Mouse (Mus musculus): ENCODE results near the gene Slc22a6. TPM values are rescaled to one million over a fixed set of nuclear protein-coding genes. Genes with fewer than 3 reads are reported as not detected.
A peak's percentile ranks its signal among the peaks of the same experiment; 100 is the strongest.

The Slc22a6 gene
- total and polyA plus RNA-seq, 3 experiments, result 0.05 TPM; not detected in 2

- no peak for TF ChIP-seq TAL1 (conservative IDR thresholded peaks at IDR 0.05; ENCODE audit: low read depth, low read length)
- no peak for TF ChIP-seq CTCF (IDR thresholded peaks at IDR 0.05; ENCODE audit: low read depth, low read length)
- no peak for TF ChIP-seq GATA2 (IDR thresholded peaks at IDR 0.05; ENCODE audit: borderline replicate concordance, low read depth, low read length)
- no peak for TF ChIP-seq POLR2AphosphoS5 (IDR thresholded peaks at IDR 0.05; ENCODE audit: insufficient replicate concordance, low read depth, low read length)
- no peak for TF ChIP-seq GATA1 (IDR thresholded peaks at IDR 0.05; ENCODE audit: borderline replicate concordance, low read length)
- Histone ChIP-seq H3K36me3 (replicated peaks) (no peaks in the 10 kb centered on the region), H3K4me3 (ENCODE audit: low read depth, low read length) (peak within 1 kb of the TSS; percentile 15; the same call in 1 of the 2 replicates), H3K4me1 (ENCODE audit: insufficient read depth, low read depth, low read length) (peaks cover 56% of the 10 kb centered on the region), H3K27me3 (ENCODE audit: insufficient read depth, low read length) (peaks cover 2% of the 10 kb centered on the region; the same call in 1 of the 2 replicates), H3K9me3 (replicated peaks) (no peaks in the 10 kb centered on the region)
- DNase-seq (ENCODE audit: low spot score) (no peak), ATAC-seq (ENCODE audit: extremely low read depth, insufficient number of reproducible peaks, low FRiP score, poor library complexity, severe bottlenecking) (no peak)
These were observed 26.9 kb upstream of the Slc22a6 start, which contains the start of gene Slc22a8 for GRCm38 (mm10) chr19:8590954-8591353. Gene Slc22a8, plus strand, starts transcription at chr19:8591254.

GRCm38 (mm10) chr19:8592155-8592554 is 25.7 kb upstream of the Slc22a6 start:
- TF ChIP-seq TAL1 (conservative IDR thresholded peaks at IDR 0.05; ENCODE audit: low read depth, low read length) (no peak), GATA1 (IDR thresholded peaks at IDR 0.05; ENCODE audit: borderline replicate concordance, low read length) (no peak), CTCF (IDR thresholded peaks at IDR 0.05; ENCODE audit: low read depth, low read length) (no peak), GATA2 (IDR thresholded peaks at IDR 0.05; ENCODE audit: borderline replicate concordance, low read depth, low read length) (no peak)
- Histone ChIP-seq H3K36me3 (replicated peaks) (no peaks in the 10 kb centered on the region), H3K4me1 (ENCODE audit: insufficient read depth, low read depth, low read length) (peaks cover 59% of the 10 kb centered on the region), H3K4me3 (ENCODE audit: low read depth, low read length) (peak overlapping the region; percentile 15; the same call in 1 of the 2 replicates), H3K27me3 (ENCODE audit: insufficient read depth, low read length) (peaks cover 7% of the 10 kb centered on the region; the same call in 1 of the 2 replicates), H3K9me3 (replicated peaks) (no peaks in the 10 kb centered on the region)
- ATAC-seq (ENCODE audit: extremely low read depth, insufficient number of reproducible peaks, low FRiP score, poor library complexity, severe bottlenecking) (peak; percentile 82), DNase-seq (ENCODE audit: low spot score) (peak; percentile 86)

- no peak for TF ChIP-seq POLR2AphosphoS5 (IDR thresholded peaks at IDR 0.05; ENCODE audit: insufficient replicate concordance, low read depth, low read length)
- no peak for TF ChIP-seq CTCF (IDR thresholded peaks at IDR 0.05; ENCODE audit: low read depth, low read length)
- no peak for TF ChIP-seq GATA2 (IDR thresholded peaks at IDR 0.05; ENCODE audit: borderline replicate concordance, low read depth, low read length)
- no peak for TF ChIP-seq TAL1 (conservative IDR thresholded peaks at IDR 0.05; ENCODE audit: low read depth, low read length)
- no peak for TF ChIP-seq GATA1 (IDR thresholded peaks at IDR 0.05; ENCODE audit: borderline replicate concordance, low read length)
- peak overlapping the region; percentile 36; the same call in 1 of the 2 replicates for H3K4me3 ChIP-seq (ENCODE audit: low read depth, low read length)
- H3K36me3 ChIP-seq (replicated peaks), result no peaks in the 10 kb centered on the region
- ATAC-seq (ENCODE audit: extremely low read depth, insufficient number of reproducible peaks, low FRiP score, poor library complexity, severe bottlenecking) (no peak), DNase-seq (ENCODE audit: low spot score) (no peak)
- no peaks in the 10 kb centered on the region for H3K9me3 ChIP-seq (replicated peaks)
- peaks cover 9% of the 10 kb centered on the region; the same call in 1 of the 2 replicates for H3K27me3 ChIP-seq (ENCODE audit: insufficient read depth, low read length)
- peaks cover 60% of the 10 kb centered on the region for H3K4me1 ChIP-seq (ENCODE audit: insufficient read depth, low read depth, low read length)
These were observed 24.9 kb upstream of the Slc22a6 start for GRCm38 (mm10) chr19:8592873-8593408.

- no peak for DNase-seq (ENCODE audit: low spot score)
- ATAC-seq (ENCODE audit: extremely low read depth, insufficient number of reproducible peaks, low FRiP score, poor library complexity, severe bottlenecking), result no peak
- Histone ChIP-seq H3K4me1 (ENCODE audit: insufficient read depth, low read depth, low read length) (peaks cover 56% of the 10 kb centered on the region), H3K27me3 (ENCODE audit: insufficient read depth, low read length) (peaks cover 9% of the 10 kb centered on the region; the same call in 1 of the 2 replicates), H3K36me3 (replicated peaks) (no peaks in the 10 kb centered on the region), H3K4me3 (ENCODE audit: low read depth, low read length) (no peak overlapping the region), H3K9me3 (replicated peaks) (no peaks in the 10 kb centered on the region)
- TF ChIP-seq TAL1 (conservative IDR thresholded peaks at IDR 0.05; ENCODE audit: low read depth, low read length), result no peak
These were observed 24.0 kb upstream of the Slc22a6 start for GRCm38 (mm10) chr19:8593833-8594232.

GRCm38 (mm10) chr19:8594518-8594917 is 23.3 kb upstream of the Slc22a6 start:
- DNase-seq (ENCODE audit: low spot score), result no peak
- TF ChIP-seq GATA1 (IDR thresholded peaks at IDR 0.05; ENCODE audit: borderline replicate concordance, low read length) (no peak), POLR2AphosphoS5 (IDR thresholded peaks at IDR 0.05; ENCODE audit: insufficient replicate concordance, low read depth, low read length) (no peak), GATA2 (IDR thresholded peaks at IDR 0.05; ENCODE audit: borderline replicate concordance, low read depth, low read length) (no peak), TAL1 (conservative IDR thresholded peaks at IDR 0.05; ENCODE audit: low read depth, low read length) (no peak), CTCF (IDR thresholded peaks at IDR 0.05; ENCODE audit: low read depth, low read length) (no peak)
- no peak for ATAC-seq (ENCODE audit: extremely low read depth, insufficient number of reproducible peaks, low FRiP score, poor library complexity, severe bottlenecking)
- Histone ChIP-seq H3K4me3 (ENCODE audit: low read depth, low read length) (no peak overlapping the region), H3K4me1 (ENCODE audit: insufficient read depth, low read depth, low read length) (peaks cover 60% of the 10 kb centered on the region), H3K36me3 (replicated peaks) (no peaks in the 10 kb centered on the region), H3K9me3 (replicated peaks) (no peaks in the 10 kb centered on the region), H3K27me3 (ENCODE audit: insufficient read depth, low read length) (peaks cover 9% of the 10 kb centered on the region; the same call in 1 of the 2 replicates)

GRCm38 (mm10) chr19:8597269-8597668 is 20.6 kb upstream of the Slc22a6 start:
- ATAC-seq (ENCODE audit: extremely low read depth, insufficient number of reproducible peaks, low FRiP score, poor library complexity, severe bottlenecking), result no peak
- no peak for DNase-seq (ENCODE audit: low spot score)
- no peak for TF ChIP-seq GATA1 (IDR thresholded peaks at IDR 0.05; ENCODE audit: borderline replicate concordance, low read length)
- no peak for TF ChIP-seq TAL1 (conservative IDR thresholded peaks at IDR 0.05; ENCODE audit: low read depth, low read length)
- no peak for TF ChIP-seq GATA2 (IDR thresholded peaks at IDR 0.05; ENCODE audit: borderline replicate concordance, low read depth, low read length)
- no peak for TF ChIP-seq CTCF (IDR thresholded peaks at IDR 0.05; ENCODE audit: low read depth, low read length)
- TF ChIP-seq POLR2AphosphoS5 (IDR thresholded peaks at IDR 0.05; ENCODE audit: insufficient replicate concordance, low read depth, low read length), result no peak

More at GRCm38 (mm10) chr19:8597269-8597668, 20.6 kb upstream of the Slc22a6 start:
- Histone ChIP-seq H3K27me3 (ENCODE audit: insufficient read depth, low read length) (peaks cover 9% of the 10 kb centered on the region; the same call in 1 of the 2 replicates), H3K36me3 (replicated peaks) (no peaks in the 10 kb centered on the region), H3K4me1 (ENCODE audit: insufficient read depth, low read depth, low read length) (peaks cover 62% of the 10 kb centered on the region), H3K4me3 (ENCODE audit: low read depth, low read length) (no peak overlapping the region), H3K9me3 (replicated peaks) (no peaks in the 10 kb centered on the region)
